Mouse (Mus musculus) lung, embryonic 16.5 days (tissue): ENCODE measurements around the gene Hspa1a. TPM values are rescaled to one million over a fixed set of nuclear protein-coding genes. Genes with fewer than 3 reads are reported as not detected.
"Not testable (repeated sequence)": the region's sequence is repeated elsewhere in the genome, so short reads cannot be mapped to it uniquely, and the experiment has no call there.

ENCODE experiments used
- ATAC-seq: fragments of 200-750 bp; cut with Nextera tagmentation; 2 replicates; pipeline ENCODE4 v1.8.0; 2017; ENCODE audit warnings: low read depth, mild to moderate bottlenecking, moderate library complexity
- H3K27ac ChIP-seq: fragments of 300-500 bp; sonication (generic); 2 replicates; pipeline ENCODE4 v1.5.1; 2014; ENCODE audit warnings: mild to moderate bottlenecking, control low read depth, low read length
- H3K27me3 ChIP-seq: fragments of 300-500 bp; sonication (generic); 2 replicates; pipeline ENCODE4 v1.6.1; 2014; ENCODE audit warnings: low read depth, low read length, mixed read lengths; ENCODE audit not compliant: control insufficient read depth, insufficient read depth
- H3K36me3 ChIP-seq: fragments of 300-500 bp; sonication (generic); 2 replicates; pipeline ENCODE4 v1.6.1; 2014; ENCODE audit warnings: low read length; ENCODE audit not compliant: control insufficient read depth, insufficient read depth
- H3K4me1 ChIP-seq: fragments of 300-500 bp; sonication (generic); replicated peaks from 2 replicates; pipeline ENCODE4 v1.6.1; 2014; ENCODE audit warnings: low read length, mixed read lengths; ENCODE audit not compliant: control insufficient read depth, insufficient read depth
- H3K4me2 ChIP-seq: fragments of 300-500 bp; sonication (generic); 2 replicates; pipeline ENCODE4 v1.6.1; 2014; ENCODE audit warnings: low read depth, low read length, control low read depth
- H3K4me3 ChIP-seq: fragments of 300-500 bp; sonication (generic); 2 replicates; pipeline ENCODE4 v1.5.1; 2014; ENCODE audit warnings: mild to moderate bottlenecking, low read length, control low read depth
- H3K9ac ChIP-seq: fragments of 300-500 bp; sonication (generic); 2 replicates; pipeline ENCODE4 v1.6.1; 2014; ENCODE audit warnings: low read length, control low read depth
- H3K9me3 ChIP-seq: fragments of 300-500 bp; sonication (generic); 2 replicates; pipeline ENCODE4 v1.6.1; 2016; ENCODE audit warnings: low read length; ENCODE audit not compliant: control insufficient read depth
- WGBS: fragments of 180-500 bp; shearing (Covaris S2); extraction: QIAGEN DNeasy Blood & Tissue Kit; methylation state at CpG from one replicate; pipeline ENCODE4 v1.1.7; 2014; 5-methylcytosine and 5-hydroxymethylcytosine counted together
- polyA plus RNA-seq: library from polyadenylated mRNA; unstranded; fragments of >200 nt; fragmentation: Nextera tagmentation; extraction: Ambion mirVana; gene quantifications from 2 replicates; pipeline ENCODE4 v1.2.1, GENCODE M21; 2015

Hspa1a gene
- polyA plus RNA-seq, 1 experiment from 2014 or later, result 4.4 TPM

- no peak overlapping the region for H3K9ac ChIP-seq
- no peaks in the 10 kb centered on the region for H3K27me3 ChIP-seq
- H3K27ac ChIP-seq, result no peak overlapping the region
- ATAC-seq, result no peak
- H3K9me3 ChIP-seq, result no peaks in the 10 kb centered on the region
- no peak overlapping the region for H3K4me3 ChIP-seq
- no peaks in the 10 kb centered on the region for H3K4me1 ChIP-seq
- peaks cover 54% of the 10 kb centered on the region for H3K36me3 ChIP-seq
- WGBS, result 90% methylated on average over 16 of the region's 16 CpGs
- no peak overlapping the region for H3K4me2 ChIP-seq
These were observed 43.3 kb upstream of the Hspa1a start for GRCm38 (mm10) chr17:35015296-35015695.

GRCm38 (mm10) chr17:35013221-35013620 is 41.3 kb upstream of the Hspa1a start:
- Histone ChIP-seq H3K9me3 (no peaks in the 10 kb centered on the region), H3K27ac (no peak overlapping the region), H3K9ac (no peak overlapping the region), H3K4me2 (no peak overlapping the region), H3K4me1 (no peaks in the 10 kb centered on the region), H3K36me3 (peaks cover 64% of the 10 kb centered on the region), H3K27me3 (no peaks in the 10 kb centered on the region), H3K4me3 (no peak overlapping the region)
- WGBS, result 66% methylated on average over 6 of the region's 6 CpGs
- ATAC-seq, result no peak

- ATAC-seq, result no peak
- Histone ChIP-seq H3K9ac (no peak overlapping the region), H3K4me1 (no peaks in the 10 kb centered on the region), H3K27me3 (no peaks in the 10 kb centered on the region), H3K36me3 (peaks cover 69% of the 10 kb centered on the region), H3K27ac (no peak overlapping the region), H3K4me2 (no peak overlapping the region), H3K4me3 (no peak overlapping the region), H3K9me3 (no peaks in the 10 kb centered on the region)
- 78% methylated on average over 13 of the region's 13 CpGs for WGBS
These were observed 40.5 kb upstream of the Hspa1a start for GRCm38 (mm10) chr17:35012430-35012829.

- H3K9me3 ChIP-seq, result no peaks in the 10 kb centered on the region
- no peaks in the 10 kb centered on the region for H3K4me1 ChIP-seq
- no peak overlapping the region for H3K9ac ChIP-seq
- H3K27ac ChIP-seq, result no peak overlapping the region
- WGBS, result 91% methylated on average over 8 of the region's 8 CpGs
- no peak overlapping the region for H3K4me3 ChIP-seq
- no peaks in the 10 kb centered on the region for H3K27me3 ChIP-seq
- H3K36me3 ChIP-seq, result peaks cover 71% of the 10 kb centered on the region
- H3K4me2 ChIP-seq, result no peak overlapping the region
- ATAC-seq, result no peak
These were observed 39.5 kb upstream of the Hspa1a start for GRCm38 (mm10) chr17:35011440-35011839.

- peaks cover 67% of the 10 kb centered on the region for H3K36me3 ChIP-seq
These were observed 37.6 kb upstream of the Hspa1a start for GRCm38 (mm10) chr17:35009586-35009985.

GRCm38 (mm10) chr17:35007387-35007991 is 35.5 kb upstream of the Hspa1a start:
- Histone ChIP-seq H3K27ac (no peak overlapping the region), H3K9me3 (no peaks in the 10 kb centered on the region), H3K4me3 (no peak overlapping the region), H3K4me2 (no peak overlapping the region), H3K27me3 (no peaks in the 10 kb centered on the region), H3K36me3 (peaks cover 46% of the 10 kb centered on the region), H3K4me1 (peaks cover 9% of the 10 kb centered on the region), H3K9ac (no peak overlapping the region)
- ATAC-seq, result no peak
- WGBS, result 89% methylated on average over 7 of the region's 7 CpGs

More at GRCm38 (mm10) chr17:35009586-35009985, 37.6 kb upstream of the Hspa1a start:
- no peak for ATAC-seq
- no peaks in the 10 kb centered on the region for H3K4me1 ChIP-seq
- WGBS, result 85% methylated on average over 7 of the region's 7 CpGs
- H3K27me3 ChIP-seq, result no peaks in the 10 kb centered on the region
- H3K9me3 ChIP-seq, result no peaks in the 10 kb centered on the region
- no peak overlapping the region for H3K4me2 ChIP-seq
- no peak overlapping the region for H3K9ac ChIP-seq
- no peak overlapping the region for H3K27ac ChIP-seq
- no peak overlapping the region for H3K4me3 ChIP-seq

GRCm38 (mm10) chr17:35005902-35006301 is 33.9 kb upstream of the Hspa1a start:
- not testable (repeated sequence) for H3K27ac ChIP-seq, H3K4me2 ChIP-seq, H3K9ac ChIP-seq, ATAC-seq, H3K27me3 ChIP-seq, H3K4me3 ChIP-seq, H3K9me3 ChIP-seq
- WGBS, result 95% methylated on average over 4 of the region's 5 CpGs
- Histone ChIP-seq H3K36me3 (peaks cover 33% of the 10 kb centered on the region), H3K4me1 (peaks cover 14% of the 10 kb centered on the region)

GRCm38 (mm10) chr17:35005158-35005557 is 33.2 kb upstream of the Hspa1a start:
- H3K4me2 ChIP-seq, result no peak overlapping the region
- peaks cover 25% of the 10 kb centered on the region for H3K36me3 ChIP-seq
- 89% methylated on average over 10 of the region's 10 CpGs for WGBS

GRCm38 (mm10) chr17:35004075-35004717 is 32.2 kb upstream of the Hspa1a start:
- H3K4me2 ChIP-seq, result no peak overlapping the region
- peaks cover 20% of the 10 kb centered on the region for H3K36me3 ChIP-seq
- no peak overlapping the region for H3K9ac ChIP-seq

More at GRCm38 (mm10) chr17:35005158-35005557, 33.2 kb upstream of the Hspa1a start:
- Histone ChIP-seq H3K4me3 (no peak overlapping the region), H3K27me3 (no peaks in the 10 kb centered on the region), H3K9me3 (no peaks in the 10 kb centered on the region), H3K9ac (no peak overlapping the region), H3K27ac (no peak overlapping the region), H3K4me1 (peaks cover 14% of the 10 kb centered on the region)
- ATAC-seq, result no peak

More at GRCm38 (mm10) chr17:35004075-35004717, 32.2 kb upstream of the Hspa1a start:
- 92% methylated on average over 17 of the region's 17 CpGs for WGBS
- Histone ChIP-seq H3K27me3 (no peaks in the 10 kb centered on the region), H3K4me3 (no peak overlapping the region), H3K9me3 (no peaks in the 10 kb centered on the region), H3K4me1 (peaks cover 16% of the 10 kb centered on the region), H3K27ac (no peak overlapping the region)
- ATAC-seq, result no peak
